Mouse (Mus musculus) heart, embryonic 14.5 days (tissue): Measurements from ENCODE around the gene Ercc1. TPM values are rescaled to one million over a fixed set of nuclear protein-coding genes. Genes with fewer than 3 reads are reported as not detected.

Source experiments
- ATAC-seq: fragments of 200-750 bp; cut with Nextera tagmentation; 2 replicates; pipeline ENCODE4 v1.8.0; 2017; ENCODE audit warnings: low read depth, moderate TSS enrichment; ENCODE audit not compliant: insufficient number of reproducible peaks, insufficient read depth, low FRiP score
- H3K27ac ChIP-seq, 2 experiments: fragments of 200-500 bp in 1 of 2; fragments of 300-500 bp in 1 of 2; sonication (generic) in 1 of 2; replicated peaks in 1 of 2; 2 replicates each; pipeline ENCODE4 v1.5.1; 2012 to 2014; ENCODE audit warnings: low read depth in 2 of 2, low read length in 2 of 2, control low read depth in 1 of 2, mild to moderate bottlenecking in 1 of 2, mixed read lengths in 1 of 2; ENCODE audit not compliant: control insufficient read depth in 1 of 2, insufficient read depth in 1 of 2
- H3K27me3 ChIP-seq: fragments of 300-500 bp; sonication (generic); 2 replicates; pipeline ENCODE4 v1.6.1; 2014; ENCODE audit warnings: mild to moderate bottlenecking, low read length, control low read depth; ENCODE audit not compliant: control insufficient read depth, insufficient read depth
- H3K36me3 ChIP-seq: fragments of 300-500 bp; sonication (generic); 2 replicates; pipeline ENCODE4 v1.6.1; 2014; ENCODE audit warnings: mild to moderate bottlenecking, control low read depth, low read length, mixed read lengths; ENCODE audit not compliant: control insufficient read depth, insufficient read depth
- H3K4me1 ChIP-seq, 2 experiments: fragments of 200-500 bp in 1 of 2; fragments of 300-500 bp in 1 of 2; sonication (generic) in 1 of 2; 2 replicates each; pipeline ENCODE4 v1.6.1; 2012 to 2014; ENCODE audit warnings: low read length in 2 of 2, control low read depth in 1 of 2, mixed read lengths in 1 of 2; ENCODE audit not compliant: control insufficient read depth in 2 of 2, insufficient read depth in 2 of 2
- H3K4me2 ChIP-seq: fragments of 300-500 bp; sonication (generic); 2 replicates; pipeline ENCODE4 v1.6.1; 2014; ENCODE audit warnings: mild to moderate bottlenecking, low read length
- H3K4me3 ChIP-seq, 2 experiments: fragments of 200-500 bp in 1 of 2; fragments of 300-500 bp in 1 of 2; sonication (generic) in 1 of 2; 2 replicates each; pipeline ENCODE4 v1.5.1; 2012 to 2014; ENCODE audit warnings: low read length in 2 of 2, mild to moderate bottlenecking in 2 of 2, control low read depth in 1 of 2, low read depth in 1 of 2, moderate library complexity in 1 of 2; ENCODE audit not compliant: control insufficient read depth in 1 of 2, insufficient read depth in 1 of 2
- H3K9ac ChIP-seq: fragments of 300-500 bp; sonication (generic); 2 replicates; pipeline ENCODE4 v1.6.1; 2014; ENCODE audit warnings: mild to moderate bottlenecking, low read length
- H3K9me3 ChIP-seq: fragments of 300-500 bp; sonication (generic); 2 replicates; pipeline ENCODE4 v1.6.1; 2016; ENCODE audit warnings: low read length, control low read depth; ENCODE audit not compliant: control insufficient read depth
- WGBS: fragments of 180-500 bp; shearing (Covaris S2); extraction: QIAGEN DNeasy Blood & Tissue Kit; methylation state at CpG from one replicate; pipeline ENCODE4 v1.1.7; 2014; 5-methylcytosine and 5-hydroxymethylcytosine counted together
- polyA plus RNA-seq: library from polyadenylated mRNA; unstranded; fragments of >200 nt; fragmentation: Nextera tagmentation; extraction: Ambion mirVana; gene quantifications from 2 replicates; pipeline ENCODE4 v1.2.1, GENCODE M21; 2014

Ercc1 gene
- polyA plus RNA-seq, 1 experiment from 2014 or later = 68.7 TPM

GRCm38 (mm10) chr7:19305796-19306765, 38.5 kb upstream of the Ercc1 start:
- H3K9me3 ChIP-seq = no peaks in the 10 kb centered on the region
- no peak overlapping the region for H3K4me3 ChIP-seq
- H3K4me1 ChIP-seq = peaks cover 11 to 40% of the 10 kb centered on the region in 2 experiments
- H3K9ac ChIP-seq = no peak overlapping the region
- WGBS = 49% methylated on average over 16 of the region's 16 CpGs
- H3K4me2 ChIP-seq = no peak overlapping the region
- peaks cover 56% of the 10 kb centered on the region for H3K27me3 ChIP-seq
- H3K27ac ChIP-seq = no peak overlapping the region
- ATAC-seq = no peak
- no peaks in the 10 kb centered on the region for H3K36me3 ChIP-seq

- Histone ChIP-seq H3K27me3 (peaks cover 50% of the 10 kb centered on the region), H3K4me1 (peaks cover 9 to 35% of the 10 kb centered on the region in 2 experiments), H3K9me3 (no peaks in the 10 kb centered on the region), H3K4me2 (0 out of 2 replicates have a peak overlapping the region, but pooled peaks have one; percentile 99), H3K4me3 (no peak overlapping the region), H3K9ac (no peak overlapping the region), H3K36me3 (no peaks in the 10 kb centered on the region), H3K27ac (no peak overlapping the region)
- ATAC-seq = no peak
- WGBS = 65% methylated on average over 25 of the region's 25 CpGs
These were observed 37.5 kb upstream of the Ercc1 start for GRCm38 (mm10) chr7:19306819-19307738.

GRCm38 (mm10) chr7:19307739-19308453, 36.7 kb upstream of the Ercc1 start:
- 1% methylated on average over 18 of the region's 18 CpGs for WGBS
- Histone ChIP-seq H3K4me1 (peaks cover 9 to 35% of the 10 kb centered on the region in 2 experiments), H3K9ac (peak overlapping the region; percentile 73), H3K27me3 (peaks cover 41% of the 10 kb centered on the region), H3K36me3 (no peaks in the 10 kb centered on the region), H3K4me2 (peak overlapping the region; percentile 99), H3K4me3 (peak overlapping the region; percentile 67 to 69), H3K27ac (peak overlapping the region; percentile 71 to 78), H3K9me3 (no peaks in the 10 kb centered on the region)
- peak; percentile 45 for ATAC-seq

GRCm38 (mm10) chr7:19308454-19309277, 35.9 kb upstream of the Ercc1 start:
- Histone ChIP-seq H3K27me3 (peaks cover 34% of the 10 kb centered on the region), H3K36me3 (no peaks in the 10 kb centered on the region), H3K4me2 (peak overlapping the region; percentile 99), H3K4me1 (peaks cover 9 to 32% of the 10 kb centered on the region in 2 experiments), H3K9me3 (no peaks in the 10 kb centered on the region), H3K9ac (peak overlapping the region; percentile 73), H3K27ac (peak overlapping the region; percentile 71 to 78), H3K4me3 (peak overlapping the region; percentile 67 to 69)
- WGBS = 1% methylated on average over 58 of the region's 58 CpGs
- peak; percentile 79 for ATAC-seq

- H3K4me1 ChIP-seq = peaks cover 9 to 25% of the 10 kb centered on the region in 2 experiments
- peak overlapping the region; percentile 99 for H3K4me2 ChIP-seq
- peak overlapping the region; percentile 60 to 69 for H3K4me3 ChIP-seq
- peak overlapping the region; percentile 73 for H3K9ac ChIP-seq
- ATAC-seq = no peak
- WGBS = under 1% methylated on average over 48 of the region's 48 CpGs
- H3K27ac ChIP-seq = no peak overlapping the region; a peak in 1 of 4 replicates
- H3K9me3 ChIP-seq = no peaks in the 10 kb centered on the region
- no peaks in the 10 kb centered on the region for H3K36me3 ChIP-seq
- H3K27me3 ChIP-seq = peaks cover 27% of the 10 kb centered on the region
These were observed 35.2 kb upstream of the Ercc1 start for GRCm38 (mm10) chr7:19309278-19309883.

GRCm38 (mm10) chr7:19309884-19310641, 34.5 kb upstream of the Ercc1 start, which contains the start of gene Fosb:
TSS of gene Fosb (minus strand) at chr7:19310051.
- Histone ChIP-seq H3K9ac (peak within 1 kb of the TSS; percentile 73), H3K36me3 (no peaks in the 10 kb centered on the region), H3K4me1 (peaks cover 8 to 20% of the 10 kb centered on the region in 2 experiments), H3K4me3 (peak within 1 kb of the TSS; percentile 60 to 69), H3K9me3 (no peaks in the 10 kb centered on the region), H3K4me2 (peak within 1 kb of the TSS; percentile 99), H3K27ac (peak within 1 kb of the TSS in 1 of 2 experiments; percentile 78; a peak in 1 of 4 replicates), H3K27me3 (peaks cover 20% of the 10 kb centered on the region)
- peak; percentile 77 for ATAC-seq
- under 1% methylated on average over 48 of the region's 49 CpGs for WGBS
